Mouse (Mus musculus): ENCODE results near the gene Zkscan16.
A peak's percentile ranks its signal among the peaks of the same experiment; 100 is the strongest.

Zkscan16 gene

GRCm38 (mm10) chr4:58943420-58944205, at the start of gene Zkscan16:
TSS of gene Zkscan16 (plus strand) at chr4:58943628.
- peak; percentile 80 to 84 for DNase-seq (ENCODE audit: low spot score in 2 of 2)

DNA sequence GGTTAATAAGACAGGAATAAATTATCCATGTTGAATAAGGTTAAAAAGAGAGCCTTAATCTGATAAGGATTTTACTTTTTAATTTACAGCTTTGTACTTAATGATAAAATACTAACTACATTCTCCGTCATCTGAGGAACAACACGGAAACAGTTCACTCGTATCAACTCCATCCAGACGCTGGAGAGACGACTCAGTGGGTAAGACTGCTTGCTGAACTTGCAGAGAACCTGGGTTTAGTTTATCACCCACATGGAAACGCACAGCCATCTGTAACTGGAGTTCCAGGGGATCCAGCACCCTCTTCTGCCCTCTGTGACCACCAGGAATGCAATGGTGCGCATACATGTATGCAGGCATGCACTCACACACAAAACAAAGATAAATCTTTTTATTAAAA, 49.0 kb upstream of the Zkscan16 start:
- no peak for DNase-seq (ENCODE audit: low spot score in 2 of 2)

DNA sequence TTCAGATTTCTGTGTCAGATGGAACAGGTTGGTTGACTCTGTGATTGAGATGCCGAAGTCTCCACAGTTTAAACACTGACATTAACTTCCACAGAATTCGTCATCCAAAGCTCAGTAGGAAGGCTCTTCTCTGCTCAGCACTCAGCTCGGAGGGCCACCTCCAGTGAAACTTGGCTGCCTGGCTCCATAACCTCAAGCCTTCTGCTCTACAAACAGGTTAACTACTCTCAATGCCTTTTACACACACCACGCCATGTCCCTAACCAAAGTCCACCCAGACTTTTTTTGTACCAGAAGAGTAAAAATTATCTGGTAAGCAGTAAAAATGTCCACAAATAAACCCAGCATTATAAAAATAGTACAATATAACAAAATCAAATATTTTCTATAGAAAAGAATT, 46.0 kb upstream of the Zkscan16 start:
- no peak for DNase-seq (ENCODE audit: low spot score in 2 of 2)

GRCm38 (mm10) chr4:58898318-58898717, 45.1 kb upstream of the Zkscan16 start:
- DNase-seq (ENCODE audit: low spot score in 2 of 2), result no peak

DNA sequence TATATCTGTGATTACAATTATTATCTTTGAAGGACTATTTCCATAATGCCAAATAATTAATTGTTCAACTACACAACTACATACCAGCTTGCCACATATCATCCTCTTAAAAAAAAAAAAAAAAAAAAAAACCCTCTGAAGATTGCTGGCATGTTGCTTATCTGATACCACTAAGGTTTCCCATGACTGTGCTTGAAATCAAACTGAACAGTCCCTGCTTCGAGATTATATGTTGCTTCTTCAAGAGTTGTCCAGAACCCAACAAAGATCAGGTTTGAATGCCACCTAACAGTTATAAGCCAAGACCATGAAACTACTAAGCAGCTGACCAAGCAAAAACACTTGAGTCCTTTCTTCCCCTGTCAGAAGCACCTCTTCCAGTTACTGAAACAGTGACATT, 36.0 kb upstream of the Zkscan16 start:
- DNase-seq (ENCODE audit: low spot score in 2 of 2), result no peak

- DNase-seq (ENCODE audit: low spot score in 2 of 2), result no peak
Measured at GRCm38 (mm10) chr4:58910175-58911068, 33.0 kb upstream of the Zkscan16 start.

GRCm38 (mm10) chr4:58911069-58911830, 32.2 kb upstream of the Zkscan16 start:
- DNase-seq (ENCODE audit: low spot score in 2 of 2), result peak; percentile 59 to 63

DNA sequence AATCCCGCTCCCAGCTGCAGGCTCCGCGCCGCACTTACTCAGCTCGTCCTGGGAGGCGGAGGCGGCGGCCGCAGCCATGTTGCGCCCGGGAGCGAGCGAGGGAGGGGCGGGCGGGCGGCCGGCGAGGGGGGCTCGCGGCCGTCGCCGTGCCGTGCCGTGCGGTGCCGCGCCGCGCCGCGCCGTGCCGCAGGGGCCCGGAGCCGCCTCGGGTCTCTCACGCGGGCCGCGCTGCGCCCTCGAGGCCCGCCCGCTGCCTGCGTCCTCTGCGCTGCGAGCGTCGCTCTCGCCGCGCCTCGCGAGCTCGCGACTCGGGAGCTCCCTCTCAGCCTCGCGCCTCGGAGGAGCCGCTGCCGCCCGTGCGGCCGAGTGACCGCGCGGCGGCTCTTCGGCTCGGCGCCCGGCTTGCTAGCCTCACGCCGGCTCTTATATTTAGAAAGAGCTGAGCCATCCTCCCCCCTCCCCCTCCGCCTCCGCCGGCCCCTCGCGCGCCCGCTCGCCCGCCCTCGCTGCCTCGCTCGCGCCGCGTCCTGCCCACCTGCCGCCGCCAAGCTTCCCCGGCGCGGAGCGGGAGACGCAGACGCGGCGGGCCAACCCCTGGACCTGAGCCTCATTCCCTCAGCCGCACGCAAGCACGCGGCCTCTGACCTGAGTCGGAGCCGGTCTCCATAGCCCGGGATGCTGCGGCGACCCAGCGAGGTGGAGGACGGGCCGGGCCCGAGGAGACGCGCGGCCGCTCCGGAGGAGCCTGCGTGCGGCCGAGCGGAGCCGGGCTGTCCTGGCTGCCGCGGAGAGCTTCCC, 31.4 kb upstream of the Zkscan16 start:
- peak; percentile 64 to 73 for DNase-seq (ENCODE audit: low spot score in 2 of 2)

DNA sequence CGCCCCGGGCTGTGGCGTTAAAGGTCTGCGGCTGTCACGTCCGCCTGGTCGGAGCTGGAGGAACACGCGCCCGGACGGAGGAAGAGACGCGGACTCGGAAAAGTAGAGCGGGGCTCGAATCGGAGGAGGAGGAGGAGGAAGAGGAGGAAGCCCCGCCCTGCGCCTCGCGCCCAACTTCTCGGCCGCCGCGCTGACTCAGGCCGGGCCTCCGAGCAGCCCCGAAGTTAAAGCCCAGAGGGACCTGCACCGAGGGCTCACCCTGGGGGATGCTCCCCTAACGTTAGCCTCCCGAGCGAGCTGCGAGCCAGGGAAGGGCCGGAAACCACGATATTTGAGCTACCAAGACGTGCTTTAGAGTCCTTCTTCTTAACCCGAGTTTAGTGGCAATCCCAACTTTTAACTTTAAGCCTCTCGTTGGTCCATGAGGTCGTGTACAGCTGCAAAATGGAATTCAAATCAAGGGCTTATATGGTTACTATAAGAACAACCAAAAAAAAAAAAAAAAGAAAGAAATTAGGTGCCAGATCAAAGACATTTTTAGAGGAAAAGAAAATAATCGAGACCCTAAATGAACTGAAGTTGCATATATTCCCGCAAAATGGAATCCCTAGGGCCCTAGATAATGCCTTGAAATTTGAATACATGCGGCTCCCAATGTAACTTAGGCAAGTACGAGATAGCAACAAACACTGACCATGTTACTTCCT, 30.6 kb upstream of the Zkscan16 start, which contains the start of gene Ecpas:
Gene Ecpas, minus strand, starts transcription at position 121 of the 707 bp plus-strand sequence.
- peak in 1 of 2 experiments; percentile 82 for DNase-seq (ENCODE audit: low spot score in 2 of 2)

- no peak for DNase-seq (ENCODE audit: low spot score in 2 of 2)
Measured at GRCm38 (mm10) chr4:58913336-58914026, 29.9 kb upstream of the Zkscan16 start.

- DNase-seq (ENCODE audit: low spot score in 2 of 2), result no peak
Measured at GRCm38 (mm10) chr4:58915081-58915826, 28.2 kb upstream of the Zkscan16 start.

DNA sequence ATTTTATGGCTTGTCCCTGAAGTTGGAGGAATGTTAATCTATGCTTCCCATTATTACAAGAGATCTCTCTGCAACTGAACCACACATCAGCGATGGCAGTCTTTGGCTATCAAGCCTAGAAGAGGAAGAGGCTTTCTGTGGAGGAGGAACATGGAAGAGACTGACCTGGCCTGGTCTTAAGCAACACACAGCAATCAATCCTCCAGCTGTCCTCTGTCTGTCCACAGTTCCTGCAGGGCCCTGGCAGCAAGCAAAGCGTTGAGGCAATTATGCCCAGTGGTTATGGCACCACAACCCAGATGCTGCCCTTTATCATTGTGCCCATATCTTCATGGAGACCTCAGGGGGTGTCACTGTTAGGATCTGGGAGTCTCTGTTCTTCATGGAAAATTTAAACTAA, 19.5 kb upstream of the Zkscan16 start:
- DNase-seq (ENCODE audit: low spot score in 2 of 2), result no peak

GRCm38 (mm10) chr4:58925664-58926063, 17.8 kb upstream of the Zkscan16 start:
- no peak for DNase-seq (ENCODE audit: low spot score in 2 of 2)

DNA sequence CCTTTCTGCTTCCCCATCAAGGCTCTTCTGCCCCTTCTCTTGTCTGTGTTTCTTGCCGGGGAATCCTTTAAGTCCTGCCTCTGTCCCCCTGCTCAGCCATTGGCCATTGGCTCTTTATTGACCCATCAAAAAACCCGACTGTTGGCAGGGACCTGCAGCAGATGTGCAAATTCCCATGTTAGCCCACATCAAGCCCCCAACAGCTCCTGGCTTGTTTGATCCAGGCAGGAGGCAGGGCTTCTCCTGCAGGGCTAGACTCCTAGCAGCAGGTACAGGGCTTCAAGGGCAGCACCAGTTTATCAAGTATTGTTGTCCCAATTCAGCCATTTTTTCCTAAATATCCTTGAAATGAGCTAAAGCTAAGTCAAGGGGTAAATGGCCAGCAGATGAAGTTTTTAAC, 17.3 kb upstream of the Zkscan16 start:
- no peak for DNase-seq (ENCODE audit: low spot score in 2 of 2)

DNA sequence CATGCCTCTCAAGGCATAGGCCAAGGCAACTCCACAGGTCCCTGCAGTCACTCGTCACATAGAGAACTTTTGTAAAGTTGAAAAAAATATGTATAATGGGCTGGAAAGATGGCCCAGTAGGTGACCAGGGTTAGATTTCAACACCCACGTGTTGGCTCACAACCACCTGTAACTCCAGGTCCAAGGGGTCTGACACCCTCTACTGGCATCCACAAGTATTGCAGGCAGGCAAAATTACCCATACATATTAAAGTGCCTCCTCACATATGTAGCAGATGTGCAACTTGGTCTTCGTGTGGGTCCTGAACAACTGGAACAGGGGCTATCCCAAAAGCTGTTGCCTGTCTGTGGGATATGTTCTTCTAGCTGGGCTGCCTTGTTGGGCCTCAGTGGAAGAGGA, 15.8 kb upstream of the Zkscan16 start:
- no peak for DNase-seq (ENCODE audit: low spot score in 2 of 2)

DNA sequence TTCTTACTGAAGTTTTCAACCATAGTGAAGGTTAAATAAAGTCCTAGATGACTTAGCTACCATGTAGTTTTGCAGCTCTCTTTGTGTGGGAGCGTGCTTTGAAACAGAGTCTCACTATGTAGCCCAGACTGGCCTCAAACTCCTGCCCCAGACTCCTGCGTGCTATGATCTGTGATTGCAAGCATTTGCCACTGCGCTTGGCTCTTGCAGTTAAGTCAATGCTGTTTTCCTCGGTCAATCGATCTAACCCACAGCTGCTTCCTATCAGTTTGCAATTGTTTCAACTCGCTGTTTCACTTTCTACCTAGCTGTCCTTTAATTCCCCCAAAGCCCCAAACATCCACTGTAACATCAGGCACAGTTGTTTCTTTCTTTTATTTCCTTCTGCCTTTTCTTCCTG, 10.9 kb upstream of the Zkscan16 start:
- DNase-seq (ENCODE audit: low spot score in 2 of 2), result no peak

DNA sequence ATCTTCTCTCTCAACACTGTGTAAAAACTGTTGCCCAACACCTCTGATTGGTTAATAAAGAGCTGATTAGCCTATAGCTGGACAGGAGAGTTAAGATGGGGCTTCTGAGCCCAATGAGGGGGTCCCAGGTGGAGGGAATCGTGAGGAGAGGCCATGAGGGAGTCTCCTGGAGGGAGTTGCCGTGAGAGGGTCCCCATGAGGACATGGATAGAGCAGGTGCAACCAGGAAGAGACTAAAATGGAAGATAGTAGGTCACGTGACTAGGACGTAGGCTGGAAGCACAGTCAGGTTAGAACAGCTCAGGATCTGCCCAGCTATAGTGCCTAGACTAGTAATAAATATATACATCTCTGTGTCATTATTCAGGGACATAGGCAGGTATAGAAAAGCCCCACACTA, 9.1 kb upstream of the Zkscan16 start:
- DNase-seq (ENCODE audit: low spot score in 2 of 2), result no peak

GRCm38 (mm10) chr4:58934746-58935476, 8.5 kb upstream of the Zkscan16 start:
- peak in 1 of 2 experiments; percentile 44 for DNase-seq (ENCODE audit: low spot score in 2 of 2)

Measured in urinary bladder, postnatal 4 days (tissue).